Mouse (Mus musculus) embryonic facial prominence, embryonic 14.5 days (tissue): ENCODE results near the gene Coq4. TPM values are rescaled to one million over a fixed set of nuclear protein-coding genes. Genes with fewer than 3 reads are reported as not detected.
"Not testable (repeated sequence)": the region's sequence is repeated elsewhere in the genome, so short reads cannot be mapped to it uniquely, and the experiment has no call there.

Experiments used
- ATAC-seq: fragments of 200-750 bp; cut with Nextera tagmentation; 2 replicates; pipeline ENCODE4 v1.8.0; 2017; ENCODE audit warnings: low read depth, moderate number of reproducible peaks, moderate TSS enrichment
- DNase-seq: peaks from one replicate; pipeline ENCODE4 v3.0.0-alpha.2; 2015; ENCODE audit warnings: low spot score
- H3K27ac ChIP-seq: fragments of 300-500 bp; sonication (generic); replicated peaks from 2 replicates; pipeline ENCODE4 v1.5.1; 2014; ENCODE audit warnings: low read depth, mild to moderate bottlenecking, low read length, moderate library complexity
- H3K27me3 ChIP-seq: fragments of 300-500 bp; sonication (generic); replicated peaks from 2 replicates; pipeline ENCODE4 v1.6.1; 2014; ENCODE audit warnings: low read length; ENCODE audit not compliant: control insufficient read depth, insufficient read depth
- H3K36me3 ChIP-seq: fragments of 300-500 bp; sonication (generic); 2 replicates; pipeline ENCODE4 v1.6.1; 2014; ENCODE audit warnings: low read length, mixed read lengths; ENCODE audit not compliant: control insufficient read depth, insufficient read depth
- H3K4me1 ChIP-seq: fragments of 300-500 bp; sonication (generic); 2 replicates; pipeline ENCODE4 v1.6.1; 2014; ENCODE audit warnings: antibody characterized with exemption, low read length; ENCODE audit not compliant: control insufficient read depth, insufficient read depth
- H3K4me2 ChIP-seq: fragments of 300-500 bp; sonication (generic); 2 replicates; pipeline ENCODE4 v1.6.1; 2014; ENCODE audit warnings: low read depth, mild to moderate bottlenecking, low read length, moderate library complexity, mixed read lengths
- H3K4me3 ChIP-seq: fragments of 300-500 bp; sonication (generic); 2 replicates; pipeline ENCODE4 v1.5.1; 2014; ENCODE audit warnings: low read depth, mild to moderate bottlenecking, low read length
- H3K9ac ChIP-seq: fragments of 300-500 bp; sonication (generic); 2 replicates; pipeline ENCODE4 v1.6.1; 2014; ENCODE audit warnings: low read depth, mild to moderate bottlenecking, low read length, moderate library complexity, mixed read lengths
- H3K9me3 ChIP-seq: fragments of 300-500 bp; sonication (generic); 2 replicates; pipeline ENCODE4 v1.6.1; 2016; ENCODE audit warnings: low read length; ENCODE audit not compliant: control insufficient read depth
- WGBS: fragments of 180-500 bp; shearing (Covaris S2); extraction: QIAGEN DNeasy Blood & Tissue Kit; methylation state at CpG from one replicate; pipeline ENCODE4 v1.1.7; 2014; 5-methylcytosine and 5-hydroxymethylcytosine counted together
- polyA plus RNA-seq: library from polyadenylated mRNA; unstranded; fragments of >200 nt; fragmentation: Nextera tagmentation; extraction: Ambion mirVana; gene quantifications from 2 replicates; pipeline ENCODE4 v1.2.1, GENCODE M21; 2014

Gene Coq4
- polyA plus RNA-seq, 1 experiment from 2014 or later: 26.3 TPM

DNA sequence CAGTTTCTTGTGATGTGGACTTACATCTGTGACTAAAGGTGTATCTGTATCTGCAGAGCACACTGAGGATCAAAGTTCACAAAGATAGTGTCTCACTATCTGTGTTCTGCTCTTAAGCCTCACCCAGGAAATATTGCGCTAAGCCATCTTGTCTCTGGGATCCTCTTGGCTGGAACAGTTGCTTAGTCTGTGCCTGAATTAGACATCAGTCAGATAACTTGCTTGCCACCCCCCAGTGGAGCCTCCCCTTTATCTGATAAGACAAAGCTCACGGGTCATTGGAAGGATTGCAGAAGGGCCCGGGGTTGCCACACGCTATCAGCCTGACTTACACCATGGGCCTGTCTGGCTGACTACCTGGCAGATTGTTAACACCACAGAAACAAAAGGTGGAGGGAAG, 14.0 kb upstream of the Coq4 start:
- no peak for DNase-seq
- H3K9me3 ChIP-seq: no peaks in the 10 kb centered on the region
- H3K4me2 ChIP-seq: no peak overlapping the region
- H3K36me3 ChIP-seq: peaks cover 40% of the 10 kb centered on the region
- ATAC-seq: no peak
- no peak overlapping the region for H3K9ac ChIP-seq
- H3K27me3 ChIP-seq: no peaks in the 10 kb centered on the region
- 96% methylated on average over 4 of the region's 4 CpGs for WGBS
- no peaks in the 10 kb centered on the region for H3K4me1 ChIP-seq
- no peak overlapping the region for H3K4me3 ChIP-seq
- no peak overlapping the region for H3K27ac ChIP-seq

DNA sequence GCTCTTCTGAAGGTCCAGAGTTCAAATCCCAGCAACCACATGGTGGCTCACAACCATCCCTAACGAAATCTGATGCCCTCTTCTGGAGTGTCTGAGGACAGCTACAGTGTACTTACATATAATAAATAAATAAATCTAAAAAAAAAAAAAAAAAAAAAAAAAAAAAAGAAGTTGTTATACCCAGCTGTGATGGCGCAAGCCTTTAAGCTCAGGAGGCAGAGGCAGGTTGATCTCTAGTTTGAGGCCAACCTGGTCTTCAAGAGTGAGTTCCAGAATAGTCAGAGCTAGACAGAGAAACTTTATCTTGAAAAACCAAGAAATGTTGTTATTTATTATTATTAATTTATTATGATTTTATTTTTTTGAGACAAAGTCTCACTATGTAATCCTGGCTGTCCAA, 6.0 kb upstream of the Coq4 start:
- H3K27me3 ChIP-seq, H3K4me2 ChIP-seq, DNase-seq, H3K27ac ChIP-seq, H3K4me1 ChIP-seq, H3K9ac ChIP-seq, H3K4me3 ChIP-seq, ATAC-seq, H3K9me3 ChIP-seq: not testable (repeated sequence)
- 89% methylated on average over 2 of the region's 2 CpGs for WGBS
- peaks cover 96% of the 10 kb centered on the region for H3K36me3 ChIP-seq

DNA sequence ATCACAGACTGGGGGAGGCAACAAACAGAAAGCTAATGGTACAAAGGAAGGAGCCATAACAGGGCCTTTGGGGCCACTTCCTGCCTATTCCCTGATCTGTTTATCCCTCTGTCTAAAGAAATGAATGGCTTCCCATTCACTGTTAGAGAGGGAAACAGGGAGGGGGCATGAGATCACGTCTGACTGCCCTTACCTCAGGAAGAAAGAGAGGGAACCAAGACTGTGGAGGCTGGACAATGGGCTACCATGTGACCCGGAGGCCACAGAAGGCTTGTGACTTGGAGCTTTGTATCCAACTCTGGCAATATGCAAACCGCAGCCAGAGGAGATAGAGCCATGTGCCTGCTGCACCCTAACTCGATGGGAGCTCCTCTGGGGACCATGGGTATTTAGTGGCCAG, 3.0 kb upstream of the Coq4 start:
- ATAC-seq: no peak
- DNase-seq: no peak

DNA sequence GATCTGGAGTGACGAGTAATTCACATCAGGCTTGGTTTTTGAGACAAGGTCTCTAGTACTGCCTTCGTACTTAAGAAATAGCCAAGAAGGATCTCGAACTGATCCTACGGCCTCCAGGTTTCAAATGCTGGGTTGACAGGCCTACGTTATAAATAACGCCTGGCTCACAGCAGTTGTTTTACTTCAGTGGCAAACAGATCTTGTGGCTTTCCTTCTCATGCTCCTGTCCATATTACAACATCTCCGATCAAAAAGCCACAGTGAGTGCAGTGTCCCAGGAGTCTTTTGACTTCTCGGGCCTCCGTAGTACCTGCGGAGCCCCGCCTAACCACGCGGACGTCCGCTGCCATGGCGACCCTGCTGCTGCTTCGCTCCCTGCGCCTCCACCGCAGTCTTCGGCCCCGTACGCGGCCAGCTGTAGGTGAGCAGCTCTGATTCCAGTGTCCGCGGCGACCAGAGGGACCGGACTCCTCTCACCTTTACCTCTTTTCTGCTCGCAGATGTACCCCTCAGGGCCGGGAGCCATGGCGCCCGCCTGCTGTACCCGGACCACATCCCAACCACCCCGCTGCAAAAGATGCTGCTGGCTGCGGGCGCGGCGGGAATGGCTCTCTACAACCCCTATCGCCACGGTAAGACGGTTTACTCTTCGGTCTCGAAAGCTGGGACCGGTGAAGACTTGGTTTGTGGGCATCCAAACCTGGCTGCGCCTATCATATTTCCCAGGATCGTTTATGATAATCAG, 816 bp downstream of the Coq4 start, which contains the start of gene Trub2:
Gene Trub2, minus strand, starts transcription at position 566 of the 745 bp plus-strand sequence.
- peak; percentile 94 for ATAC-seq
- peak within 1 kb of the TSS; percentile 78 for H3K9ac ChIP-seq
- H3K36me3 ChIP-seq: peaks cover 53% of the 10 kb centered on the region
- DNase-seq: peak; percentile 92
- peak within 1 kb of the TSS; percentile 66 for H3K27ac ChIP-seq
- H3K4me2 ChIP-seq: peak within 1 kb of the TSS; percentile 79
- no peaks in the 10 kb centered on the region for H3K27me3 ChIP-seq
- H3K4me1 ChIP-seq: peaks cover 7% of the 10 kb centered on the region
- WGBS: under 1% methylated on average over 45 of the region's 45 CpGs
- H3K9me3 ChIP-seq: no peaks in the 10 kb centered on the region
- peak within 1 kb of the TSS; percentile 78 for H3K4me3 ChIP-seq

More for the DNA sequence above, 3.0 kb upstream of the Coq4 start:
- H3K4me2 ChIP-seq: no peak overlapping the region
- 66% methylated on average over 4 of the region's 4 CpGs for WGBS
- H3K27ac ChIP-seq: no peak overlapping the region
- no peaks in the 10 kb centered on the region for H3K27me3 ChIP-seq
- peaks cover 71% of the 10 kb centered on the region for H3K36me3 ChIP-seq
- no peak overlapping the region for H3K9ac ChIP-seq
- H3K9me3 ChIP-seq: peaks cover 9% of the 10 kb centered on the region; the same call in 1 of the 2 replicates
- H3K4me3 ChIP-seq: no peak overlapping the region
- H3K4me1 ChIP-seq: peaks cover 7% of the 10 kb centered on the region

DNA sequence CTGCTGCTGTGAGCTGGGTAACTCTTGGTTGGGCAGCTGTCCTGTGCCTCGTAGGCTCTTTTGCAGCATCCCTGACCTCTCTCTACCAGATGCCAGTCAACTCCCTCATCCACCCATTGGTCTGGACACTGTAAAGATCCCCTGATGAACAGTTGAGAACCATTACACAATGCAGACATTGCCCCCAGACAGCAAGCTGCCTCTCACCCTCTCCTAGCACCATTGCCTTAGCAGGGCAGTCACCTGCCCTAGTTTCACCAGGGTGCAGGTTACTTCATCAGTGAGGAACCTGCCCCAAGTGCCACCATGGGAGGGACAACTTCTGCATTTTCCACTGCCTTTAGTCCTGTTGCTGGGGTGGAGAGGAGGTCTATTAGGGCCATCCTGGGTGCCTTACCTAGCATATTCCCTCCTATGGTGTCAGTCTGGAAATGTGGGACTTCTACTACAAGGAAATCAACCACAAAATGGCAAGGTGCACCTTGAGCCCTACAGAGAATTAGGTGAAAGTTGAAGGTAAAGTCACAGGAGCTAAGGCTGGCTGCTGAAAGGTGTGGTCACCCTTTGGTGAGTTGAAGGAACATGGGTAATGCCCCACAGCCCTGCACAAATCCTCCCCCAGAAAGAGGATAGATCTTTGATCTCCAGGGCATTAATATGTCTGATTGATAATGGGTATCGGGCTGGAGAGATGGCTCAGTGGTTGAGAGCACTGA, 5.6 kb downstream of the Coq4 start:
- DNase-seq (no peak), ATAC-seq (no peak)
- no peaks in the 10 kb centered on the region for H3K27me3 ChIP-seq
- H3K4me1 ChIP-seq: no peaks in the 10 kb centered on the region
- H3K4me3 ChIP-seq: no peak overlapping the region
- no peak overlapping the region for H3K9ac ChIP-seq
- H3K4me2 ChIP-seq: no peak overlapping the region
- 100% methylated on average over 2 of the region's 2 CpGs for WGBS
- H3K27ac ChIP-seq: no peak overlapping the region
- H3K9me3 ChIP-seq: no peaks in the 10 kb centered on the region
- peaks cover 49% of the 10 kb centered on the region for H3K36me3 ChIP-seq

DNA sequence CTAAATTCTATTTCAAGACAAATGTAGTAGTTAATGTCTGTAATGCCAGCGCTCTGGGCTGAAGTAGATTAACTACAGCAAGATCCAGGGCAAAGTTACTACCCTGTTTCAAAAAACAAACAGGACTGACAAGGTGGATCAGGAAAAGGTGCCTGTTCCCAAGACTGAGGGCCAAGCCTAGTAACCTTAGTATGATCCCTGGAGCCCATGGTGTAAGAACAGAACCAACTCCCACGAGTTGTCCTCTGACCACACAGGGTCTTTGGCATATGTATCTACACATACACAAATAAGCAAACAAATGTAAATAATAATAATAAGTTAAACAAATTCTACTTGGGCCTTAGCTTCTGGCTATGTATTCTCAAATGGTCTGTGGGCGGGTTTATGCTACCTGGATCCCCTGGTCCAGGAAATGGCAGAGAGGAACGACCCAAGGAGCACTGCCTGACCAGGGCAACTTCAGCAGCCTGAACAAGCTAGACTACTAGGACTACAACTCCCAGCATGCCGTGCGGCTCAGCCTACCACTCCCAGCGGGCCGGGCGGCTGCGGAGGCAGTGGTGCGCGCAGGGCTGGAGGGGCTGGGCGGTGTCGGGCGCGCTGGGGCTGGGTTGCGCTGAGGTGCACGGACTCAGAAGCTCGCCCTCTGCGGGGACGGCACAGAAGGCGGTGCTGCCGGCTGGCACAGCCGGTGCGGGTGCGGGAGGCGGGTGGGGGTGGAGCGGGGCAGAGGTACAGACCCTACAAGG, 15.0 kb downstream of the Coq4 start, which contains the start of gene Slc27a4:
Gene Slc27a4, plus strand, starts transcription at position 560 of the 752 bp plus-strand sequence.
- peaks cover 7% of the 10 kb centered on the region for H3K4me1 ChIP-seq
- H3K27me3 ChIP-seq: no peaks in the 10 kb centered on the region
- WGBS: 6% methylated on average over 17 of the region's 28 CpGs

DNA sequence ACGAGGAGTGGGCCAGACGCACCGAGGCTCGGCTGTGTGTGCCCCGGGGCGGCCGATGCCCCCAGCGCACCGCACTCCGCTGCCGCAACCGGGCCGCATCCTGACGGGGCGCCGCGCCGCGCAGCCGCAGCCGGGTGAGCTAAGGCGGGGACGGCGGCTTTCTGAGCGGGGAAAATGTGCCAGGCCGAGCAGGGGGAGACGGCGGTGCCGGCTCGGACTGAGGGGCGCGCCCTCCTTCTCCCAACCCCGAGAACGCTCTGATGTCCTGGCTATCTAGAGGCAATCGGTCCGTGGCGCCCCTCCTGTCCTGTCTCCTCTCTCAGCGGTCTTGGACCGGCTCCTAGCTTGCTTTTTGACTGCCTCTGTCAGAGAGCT, 15.5 kb downstream of the Coq4 start:
- no CpG with 5 or more reads among the region's 39 CpGs for WGBS
- no peak for DNase-seq
- H3K9me3 ChIP-seq: no peaks in the 10 kb centered on the region
- H3K4me1 ChIP-seq: peaks cover 7% of the 10 kb centered on the region
- H3K4me2 ChIP-seq: peak overlapping the region; percentile 87
- peak overlapping the region; percentile 75 for H3K27ac ChIP-seq
- ATAC-seq: peak; percentile 76
- peaks cover 29% of the 10 kb centered on the region for H3K36me3 ChIP-seq
- peak overlapping the region; percentile 84 for H3K9ac ChIP-seq
- no peaks in the 10 kb centered on the region for H3K27me3 ChIP-seq
- H3K4me3 ChIP-seq: peak overlapping the region; percentile 77

More for the DNA sequence above, 15.0 kb downstream of the Coq4 start, which contains the start of gene Slc27a4:
- H3K9ac ChIP-seq: peak within 1 kb of the TSS; percentile 84
- H3K4me2 ChIP-seq: peak within 1 kb of the TSS; percentile 87
- no peaks in the 10 kb centered on the region for H3K9me3 ChIP-seq
- peaks cover 26% of the 10 kb centered on the region for H3K36me3 ChIP-seq
- DNase-seq (peak; percentile 96), ATAC-seq (peak; percentile 99)
- H3K4me3 ChIP-seq: peak within 1 kb of the TSS; percentile 77
- peak within 1 kb of the TSS; percentile 75 for H3K27ac ChIP-seq

DNA sequence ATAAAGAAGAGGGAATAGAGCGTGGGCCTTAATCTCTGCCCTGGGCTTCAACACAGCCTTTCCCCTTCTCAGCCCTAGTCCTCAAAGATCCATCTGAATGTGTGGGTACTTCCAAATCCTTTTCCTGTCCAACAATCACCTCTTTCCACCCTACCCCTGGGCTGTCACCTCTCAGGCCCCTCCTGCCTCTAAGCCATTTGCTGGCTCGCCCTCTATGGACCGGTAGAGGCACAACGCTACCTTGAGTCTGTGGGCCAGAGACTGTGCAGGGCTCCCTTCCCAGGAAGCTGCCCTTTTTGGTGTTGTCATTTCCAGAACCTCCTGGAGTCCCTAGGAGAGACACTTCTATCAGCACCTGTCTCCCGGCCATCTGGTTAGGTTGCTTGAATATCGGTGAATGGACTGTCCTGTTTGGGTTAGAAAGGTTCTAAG, 16.1 kb downstream of the Coq4 start:
- DNase-seq (no peak), ATAC-seq (no peak)
- WGBS: 25% methylated on average over 6 of the region's 6 CpGs

More for the DNA sequence above, 16.1 kb downstream of the Coq4 start:
- no peaks in the 10 kb centered on the region for H3K9me3 ChIP-seq
- H3K4me3 ChIP-seq: peak overlapping the region; percentile 77
- H3K4me1 ChIP-seq: peaks cover 7% of the 10 kb centered on the region
- H3K36me3 ChIP-seq: peaks cover 35% of the 10 kb centered on the region
- no peaks in the 10 kb centered on the region for H3K27me3 ChIP-seq
- H3K27ac ChIP-seq: no peak overlapping the region
- H3K4me2 ChIP-seq: peak overlapping the region; percentile 87
- H3K9ac ChIP-seq: peak overlapping the region; percentile 84
